Mouse (Mus musculus): Measurements from ENCODE around the gene Srsf3.

DNA sequence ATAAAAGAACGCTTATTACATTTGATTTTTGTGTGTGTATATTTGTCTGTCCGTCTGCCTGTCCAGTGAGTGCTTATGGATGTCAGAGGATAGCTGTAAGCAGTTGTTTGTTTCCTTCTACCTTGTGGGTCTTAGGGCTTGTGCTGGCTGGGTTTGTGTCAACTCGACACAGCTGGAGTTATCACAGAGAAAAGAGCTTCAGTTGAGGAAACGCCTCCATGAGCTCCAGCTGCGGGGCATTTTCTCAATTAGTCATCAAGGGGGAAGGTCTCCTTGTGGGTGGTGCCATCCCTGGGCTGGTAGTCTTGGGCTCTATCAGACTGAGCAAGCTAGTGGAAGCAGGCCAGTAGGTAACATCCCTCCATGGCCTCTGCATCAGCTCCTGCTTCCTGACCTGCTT is 35.4 kb downstream of the Srsf3 start:
- no peak for TF ChIP-seq GATA1 (IDR thresholded peaks at IDR 0.05; ENCODE audit: borderline replicate concordance, low read length)
- no peak for TF ChIP-seq FLI1 (IDR thresholded peaks at IDR 0.05; ENCODE audit: low read length)

Data from megakaryocyte, embryonic 14.5 days (primary cell).